Mouse (Mus musculus) heart, embryonic 10.5 days (tissue): Measurements from ENCODE around the gene Tk1. TPM values are rescaled to one million over a fixed set of nuclear protein-coding genes. Genes with fewer than 3 reads are reported as not detected.

ENCODE experiments used
- DNase-seq: peaks from one replicate; pipeline ENCODE4 v3.0.0-alpha.2; 2017; ENCODE audit warnings: low spot score
- H3K27ac ChIP-seq: fragments of 300-500 bp; sonication (generic); 2 replicates; pipeline ENCODE4 v1.5.1; 2016; ENCODE audit warnings: mild to moderate bottlenecking
- H3K27me3 ChIP-seq: fragments of 300-500 bp; sonication (generic); 2 replicates; pipeline ENCODE4 v1.6.1; 2016; ENCODE audit warnings: mild to moderate bottlenecking; ENCODE audit not compliant: poor library complexity, insufficient read depth, severe bottlenecking
- H3K36me3 ChIP-seq: fragments of 300-500 bp; sonication (generic); 2 replicates; pipeline ENCODE4 v1.6.1; 2016; ENCODE audit warnings: mild to moderate bottlenecking, moderate library complexity
- H3K4me1 ChIP-seq: fragments of 300-500 bp; sonication (generic); 2 replicates; pipeline ENCODE4 v1.6.1; 2016; ENCODE audit warnings: mild to moderate bottlenecking
- H3K4me3 ChIP-seq: fragments of 300-500 bp; sonication (generic); 2 replicates; pipeline ENCODE4 v1.5.1; 2016; ENCODE audit warnings: mild to moderate bottlenecking, moderate library complexity
- H3K9me3 ChIP-seq: fragments of 300-500 bp; sonication (generic); 2 replicates; pipeline ENCODE4 v1.6.1; 2016; ENCODE audit warnings: mild to moderate bottlenecking, moderate library complexity
- WGBS: fragments of 180-500 bp; shearing (Covaris S2); methylation state at CpG from one replicate; pipeline ENCODE4 v1.1.7; 2016; 5-methylcytosine and 5-hydroxymethylcytosine counted together
- polyA plus RNA-seq: library from polyadenylated mRNA; unstranded; fragments of >200 nt; fragmentation: Nextera tagmentation; extraction: Ambion mirVana; gene quantifications from 2 replicates; pipeline ENCODE4 v1.2.1, GENCODE M21; 2016

The Tk1 gene
- polyA plus RNA-seq: 124 and 134 TPM in 2 replicates

GRCm38 (mm10) chr11:117825333-117826101 lies at the start of gene Tk1, which contains the start of gene Afmid:
Gene Tk1, minus strand, starts transcription at chr11:117826092.
Gene Afmid, plus strand, starts transcription at chr11:117825924.
- DNase-seq: peak; percentile 94

GRCm38 (mm10) chr11:117875681-117876080 lies 49.8 kb upstream of the Tk1 start:
- Histone ChIP-seq H3K27ac (peak overlapping the region; percentile 84), H3K9me3 (no peaks in the 10 kb centered on the region), H3K27me3 (peaks cover 14% of the 10 kb centered on the region; the same call in 1 of the 2 replicates), H3K4me1 (peaks cover 80% of the 10 kb centered on the region), H3K4me3 (peak overlapping the region; percentile 20), H3K36me3 (no peaks in the 10 kb centered on the region)
- DNase-seq: no peak
- 7% methylated on average over 6 of the region's 6 CpGs for WGBS

More at GRCm38 (mm10) chr11:117825333-117826101, at the start of gene Tk1, which contains the start of gene Afmid:
- no peaks in the 10 kb centered on the region for H3K27me3 ChIP-seq
- peak within 1 kb of the TSS; percentile 76 for H3K4me3 ChIP-seq
- peaks cover 69% of the 10 kb centered on the region for H3K4me1 ChIP-seq
- WGBS: under 1% methylated on average over 34 of the region's 34 CpGs
- H3K36me3 ChIP-seq: peaks cover 36% of the 10 kb centered on the region
- H3K9me3 ChIP-seq: no peaks in the 10 kb centered on the region
- H3K27ac ChIP-seq: peak within 1 kb of the TSS; percentile 93

GRCm38 (mm10) chr11:117874419-117874818 lies 48.5 kb upstream of the Tk1 start:
- peaks cover 78% of the 10 kb centered on the region for H3K4me1 ChIP-seq
- H3K4me3 ChIP-seq: no peak overlapping the region
- H3K36me3 ChIP-seq: no peaks in the 10 kb centered on the region
- H3K9me3 ChIP-seq: no peaks in the 10 kb centered on the region
- no peak overlapping the region; the same call in 1 of the 2 replicates for H3K27ac ChIP-seq
- peaks cover 17% of the 10 kb centered on the region; the same call in 1 of the 2 replicates for H3K27me3 ChIP-seq
- WGBS: 58% methylated on average over 4 of the region's 4 CpGs
- DNase-seq: no peak

GRCm38 (mm10) chr11:117872861-117873608 lies 47.1 kb upstream of the Tk1 start, which contains the start of gene Tha1:
Gene Tha1, minus strand, starts transcription at chr11:117873481.
- Histone ChIP-seq H3K9me3 (no peaks in the 10 kb centered on the region), H3K4me3 (peak within 1 kb of the TSS; percentile 78), H3K4me1 (peaks cover 65% of the 10 kb centered on the region), H3K27me3 (peaks cover 31% of the 10 kb centered on the region; the same call in 1 of the 2 replicates), H3K27ac (peak within 1 kb of the TSS; percentile 86), H3K36me3 (0 out of 2 replicates have a peak, but pooled peaks cover 3% of the 10 kb centered on the region)
- WGBS: 2% methylated on average over 51 of the region's 51 CpGs
- DNase-seq: peak; percentile 88

- no peak for DNase-seq
- H3K36me3 ChIP-seq: 0 out of 2 replicates have a peak, but pooled peaks cover 3% of the 10 kb centered on the region
- H3K27ac ChIP-seq: no peak overlapping the region
- WGBS: 65% methylated on average over 12 of the region's 12 CpGs
- H3K4me3 ChIP-seq: peak overlapping the region; percentile 78; the same call in 1 of the 2 replicates
- no peaks in the 10 kb centered on the region for H3K9me3 ChIP-seq
- peaks cover 33% of the 10 kb centered on the region; the same call in 1 of the 2 replicates for H3K27me3 ChIP-seq
- H3K4me1 ChIP-seq: peaks cover 55% of the 10 kb centered on the region
Observed at GRCm38 (mm10) chr11:117871911-117872584, 46.2 kb upstream of the Tk1 start.

GRCm38 (mm10) chr11:117871376-117871775 lies 45.5 kb upstream of the Tk1 start:
- H3K27ac ChIP-seq: no peak overlapping the region
- no peak for DNase-seq
- no peak overlapping the region for H3K4me3 ChIP-seq
- H3K36me3 ChIP-seq: 0 out of 2 replicates have a peak, but pooled peaks cover 3% of the 10 kb centered on the region
- no peaks in the 10 kb centered on the region for H3K9me3 ChIP-seq
- H3K4me1 ChIP-seq: peaks cover 49% of the 10 kb centered on the region
- peaks cover 37% of the 10 kb centered on the region; the same call in 1 of the 2 replicates for H3K27me3 ChIP-seq
- 62% methylated on average over 5 of the region's 5 CpGs for WGBS

- DNase-seq: peak; percentile 85
- no peak overlapping the region for H3K4me3 ChIP-seq
- H3K27ac ChIP-seq: no peak overlapping the region
- no peaks in the 10 kb centered on the region for H3K9me3 ChIP-seq
- H3K36me3 ChIP-seq: 0 out of 2 replicates have a peak, but pooled peaks cover 3% of the 10 kb centered on the region
- whole genome bisulfite sequencing: 41% methylated on average over 12 of the region's 12 CpGs
- peaks cover 39% of the 10 kb centered on the region; the same call in 1 of the 2 replicates for H3K27me3 ChIP-seq
- H3K4me1 ChIP-seq: peaks cover 47% of the 10 kb centered on the region
Observed at GRCm38 (mm10) chr11:117870688-117871365, 44.9 kb upstream of the Tk1 start.

GRCm38 (mm10) chr11:117865988-117866387 lies 40.1 kb upstream of the Tk1 start:
- Histone ChIP-seq H3K4me1 (peaks cover 17% of the 10 kb centered on the region), H3K9me3 (no peaks in the 10 kb centered on the region), H3K27ac (no peak overlapping the region), H3K36me3 (0 out of 2 replicates have a peak, but pooled peaks cover 3% of the 10 kb centered on the region), H3K27me3 (peaks cover 72% of the 10 kb centered on the region), H3K4me3 (no peak overlapping the region)
- WGBS: 52% methylated on average over 6 of the region's 6 CpGs
- DNase-seq: no peak

- no peak overlapping the region for H3K4me3 ChIP-seq
- H3K27ac ChIP-seq: no peak overlapping the region
- H3K36me3 ChIP-seq: 0 out of 2 replicates have a peak, but pooled peaks cover 3% of the 10 kb centered on the region
- H3K9me3 ChIP-seq: no peaks in the 10 kb centered on the region
- WGBS: 61% methylated on average over 2 of the region's 2 CpGs
- H3K27me3 ChIP-seq: peaks cover 84% of the 10 kb centered on the region
- no peak for DNase-seq
- H3K4me1 ChIP-seq: peaks cover 20% of the 10 kb centered on the region
Observed at GRCm38 (mm10) chr11:117864805-117865204, 38.9 kb upstream of the Tk1 start.

- Histone ChIP-seq H3K27ac (0 out of 2 replicates have a peak overlapping the region, but pooled peaks have one; percentile 64), H3K4me1 (peaks cover 25% of the 10 kb centered on the region), H3K27me3 (peaks cover 84% of the 10 kb centered on the region), H3K36me3 (0 out of 2 replicates have a peak, but pooled peaks cover 3% of the 10 kb centered on the region), H3K4me3 (no peak overlapping the region), H3K9me3 (no peaks in the 10 kb centered on the region)
- 35% methylated on average over 11 of the region's 11 CpGs for WGBS
- DNase-seq: no peak
Observed at GRCm38 (mm10) chr11:117863174-117863856, 37.4 kb upstream of the Tk1 start.

GRCm38 (mm10) chr11:117860601-117861000 lies 34.7 kb upstream of the Tk1 start, which contains the start of gene Tmem235:
Gene Tmem235, plus strand, starts transcription at chr11:117860752.
- peaks cover 76% of the 10 kb centered on the region for H3K27me3 ChIP-seq
- peaks cover 27% of the 10 kb centered on the region for H3K36me3 ChIP-seq
- peaks cover 23% of the 10 kb centered on the region for H3K4me1 ChIP-seq
- peak within 1 kb of the TSS; percentile 45 for H3K4me3 ChIP-seq
- 3% methylated on average over 23 of the region's 23 CpGs for WGBS
- DNase-seq: no peak
- H3K9me3 ChIP-seq: no peaks in the 10 kb centered on the region
- H3K27ac ChIP-seq: peak within 1 kb of the TSS; percentile 22; the same call in 1 of the 2 replicates
